In genomic region chr2:166079961-166080885, GRCm38 (mm10) we compare ENCODE assay signal across 8 mouse cellular contexts.
DNase-seq lines count a peak whose midpoint lies in the region; ATAC-seq lines count a peak whose summit lies in the region.

No protein-coding gene starts in this region.

- peak overlapping the region; percentile 83 for H3K9ac ChIP-seq in heart, embryonic 14.5 days (ENCODE audit: low read length)
- no peak overlapping the region for H3K9ac ChIP-seq in limb, embryonic 15.5 days

- peak overlapping the region; percentile 70 for H3K4me2 ChIP-seq in heart, embryonic 14.5 days (ENCODE audit: low read length)
- H3K4me2 ChIP-seq in limb, embryonic 15.5 days = peak overlapping the region; percentile 12; the same call in 1 of the 2 replicates

- peak; percentile 84 for ATAC-seq in heart, embryonic 14.5 days (ENCODE audit: insufficient number of reproducible peaks, insufficient read depth, low FRiP score, low read depth)
- 0 out of 2 replicates have a peak, but pooled peaks have one; percentile 26 for ATAC-seq in limb, embryonic 15.5 days (ENCODE audit: insufficient number of reproducible peaks, low FRiP score, low TSS enrichment, low read depth)

- no peaks in the 10 kb centered on the region for H3K9me3 ChIP-seq in heart, embryonic 14.5 days (ENCODE audit: control insufficient read depth, low read length)
- H3K9me3 ChIP-seq in limb, embryonic 15.5 days = no peaks in the 10 kb centered on the region

- H3K4me1 ChIP-seq in heart, embryonic 14.5 days (ENCODE audit: control insufficient read depth in 2 of 2, insufficient read depth in 2 of 2, low read length in 2 of 2) = peaks cover 23 to 48% of the 10 kb centered on the region in 2 experiments
- H3K4me1 ChIP-seq in limb, embryonic 15.5 days = peaks cover 25% of the 10 kb centered on the region

- H3K36me3 ChIP-seq in heart, embryonic 14.5 days (ENCODE audit: control insufficient read depth, insufficient read depth, low read length) = peaks cover 63% of the 10 kb centered on the region
- peaks cover 75% of the 10 kb centered on the region for H3K36me3 ChIP-seq in limb, embryonic 15.5 days

- peak overlapping the region; percentile 98 to 99 for H3K27ac ChIP-seq in heart, embryonic 14.5 days (replicated peaks in 1 of 2; ENCODE audit: control insufficient read depth in 1 of 2, insufficient read depth in 1 of 2, low read depth in 2 of 2, low read length in 2 of 2)
- peak overlapping the region; percentile 43 for H3K27ac ChIP-seq in limb, embryonic 15.5 days

- peak overlapping the region; percentile 40 to 46 for H3K4me3 ChIP-seq in heart, embryonic 14.5 days (ENCODE audit: control insufficient read depth in 1 of 2, insufficient read depth in 1 of 2, low read depth in 1 of 2, low read length in 2 of 2)
- H3K4me3 ChIP-seq in limb, embryonic 15.5 days = no peak overlapping the region

- H3K27me3 ChIP-seq in heart, embryonic 14.5 days (ENCODE audit: control insufficient read depth, insufficient read depth, low read length) = no peaks in the 10 kb centered on the region
- no peaks in the 10 kb centered on the region for H3K27me3 ChIP-seq in limb, embryonic 15.5 days

- 32% methylated on average over 17 of the region's 17 CpGs for WGBS in heart, embryonic 14.5 days
- 57% methylated on average over 17 of the region's 17 CpGs for WGBS in limb, embryonic 15.5 days

- DNase-seq in testis, postnatal 10 days (ENCODE audit: low spot score) = peak; percentile 65
- DNase-seq in testis, postnatal 14 days (ENCODE audit: low spot score) = no peak
- DNase-seq in embryo, embryonic 10.5 days (ENCODE audit: low spot score) = peak; percentile 67
- peak; percentile 37 for DNase-seq in urinary bladder, adult 2 months (ENCODE audit: low spot score)
- no peak for DNase-seq in cerebellum, adult 9-10 months
- DNase-seq in cerebellum, adult 9-11 months = no peak

Comparison
In these comparisons a context has a peak if more than half of its experiments do, and no peak if none do; other contexts are left out.
1. DNase-seq: peak in testis, postnatal 10 days (single experiment), embryo, embryonic 10.5 days (single experiment) and urinary bladder, adult 2 months (single experiment); none in testis, postnatal 14 days (single experiment), cerebellum, adult 9-10 months (single experiment) and cerebellum, adult 9-11 months (single experiment).